Mouse (Mus musculus) layer of hippocampus, adult 9-11 months (tissue): Measurements from ENCODE around the gene Fgd2.
A peak's percentile ranks its signal among the peaks of the same experiment; 100 is the strongest.
"Not testable (repeated sequence)": the region's sequence is repeated elsewhere in the genome, so short reads cannot be mapped to it uniquely, and the experiment has no call there.

ENCODE experiments used
- DNase-seq: peaks from one replicate; pipeline ENCODE4 v3.0.0; 2022

Gene Fgd2

GRCm38 (mm10) chr17:29360761-29361221 is at the start of gene Fgd2:
Gene Fgd2, plus strand, starts transcription at chr17:29360914.
- peak; percentile 54 for DNase-seq

GRCm38 (mm10) chr17:29311602-29312001 is 49.1 kb upstream of the Fgd2 start:
- DNase-seq = peak; percentile 65

- no peak for DNase-seq
Observed at GRCm38 (mm10) chr17:29312082-29312481, 48.6 kb upstream of the Fgd2 start.

- DNase-seq = no peak
Observed at GRCm38 (mm10) chr17:29313300-29313699, 47.4 kb upstream of the Fgd2 start.

GRCm38 (mm10) chr17:29315672-29316465 is 44.8 kb upstream of the Fgd2 start:
- DNase-seq = no peak

GRCm38 (mm10) chr17:29316891-29317290 is 43.8 kb upstream of the Fgd2 start:
- DNase-seq = no peak

GRCm38 (mm10) chr17:29317380-29317779 is 43.3 kb upstream of the Fgd2 start, which contains the start of gene Pi16:
Gene Pi16, plus strand, starts transcription at chr17:29317680.
- DNase-seq = not testable (repeated sequence)

- no peak for DNase-seq
Observed at GRCm38 (mm10) chr17:29318731-29319250, 41.9 kb upstream of the Fgd2 start.

- no peak for DNase-seq
Observed at GRCm38 (mm10) chr17:29319476-29319875, 41.2 kb upstream of the Fgd2 start.

- no peak for DNase-seq
Observed at GRCm38 (mm10) chr17:29319881-29320639, 40.7 kb upstream of the Fgd2 start.

GRCm38 (mm10) chr17:29321765-29322602 is 38.7 kb upstream of the Fgd2 start:
- no peak for DNase-seq

GRCm38 (mm10) chr17:29322603-29322962 is 38.1 kb upstream of the Fgd2 start:
- no peak for DNase-seq

GRCm38 (mm10) chr17:29323625-29324024 is 37.1 kb upstream of the Fgd2 start:
- DNase-seq = no peak

GRCm38 (mm10) chr17:29325831-29326230 is 34.9 kb upstream of the Fgd2 start:
- DNase-seq = no peak

- DNase-seq = no peak
Observed at GRCm38 (mm10) chr17:29326531-29327529, 33.9 kb upstream of the Fgd2 start.

GRCm38 (mm10) chr17:29327691-29328090 is 33.0 kb upstream of the Fgd2 start:
- DNase-seq = no peak

GRCm38 (mm10) chr17:29330221-29330620 is 30.5 kb upstream of the Fgd2 start:
- DNase-seq = no peak

- DNase-seq = peak; percentile 62
Observed at GRCm38 (mm10) chr17:29330671-29331410, 29.9 kb upstream of the Fgd2 start.

GRCm38 (mm10) chr17:29332186-29332685 is 28.5 kb upstream of the Fgd2 start:
- no peak for DNase-seq

- no peak for DNase-seq
Observed at GRCm38 (mm10) chr17:29336266-29336990, 24.3 kb upstream of the Fgd2 start.
